Mouse (Mus musculus) CH12.LX (cell line): Measurements from ENCODE around the gene Slc16a5.

Source experiments
- CHD1 ChIP-seq: IDR thresholded peaks from 2 replicates; pipeline ENCODE4 v1.6.1; 2012; ENCODE audit warnings: low read depth, low read length, improper control_type of control experiment, inconsistent platforms
- CTCF ChIP-seq, 2 experiments: IDR thresholded peaks in 1 of 2; conservative IDR thresholded peaks in 1 of 2; 2 replicates each; pipeline ENCODE4 v1.5.1; 2011 to 2012; ENCODE audit warnings: low read depth in 2 of 2, low read length in 2 of 2, improper control_type of control experiment in 1 of 2, inconsistent platforms in 1 of 2, mild to moderate bottlenecking in 1 of 2, moderate library complexity in 1 of 2
- HCFC1 ChIP-seq: IDR thresholded peaks from 2 replicates; pipeline ENCODE4 v1.6.1; 2012; ENCODE audit warnings: low read depth, mild to moderate bottlenecking, inconsistent platforms, low read length, improper control_type of control experiment
- JUND ChIP-seq: conservative IDR thresholded peaks from 2 replicates; pipeline ENCODE4 v1.6.1; 2011; ENCODE audit warnings: low read depth, low read length, improper control_type of control experiment
- MAFK ChIP-seq: IDR thresholded peaks from 2 replicates; pipeline ENCODE4 v1.6.1; 2011; ENCODE audit warnings: low read length, improper control_type of control experiment; ENCODE audit not compliant: insufficient replicate concordance
- MAX ChIP-seq: IDR thresholded peaks from 2 replicates; pipeline ENCODE4 v1.6.1; 2011; ENCODE audit warnings: low read length, improper control_type of control experiment
- MAZ ChIP-seq: IDR thresholded peaks from 2 replicates; pipeline ENCODE4 v1.6.1; 2012; ENCODE audit warnings: low read depth, mild to moderate bottlenecking, inconsistent platforms, low read length, improper control_type of control experiment, moderate library complexity
- MEF2A ChIP-seq: IDR thresholded peaks from 2 replicates; pipeline ENCODE4 v1.6.1; 2014; ENCODE audit warnings: low read depth, mild to moderate bottlenecking, inconsistent platforms, low read length, improper control_type of control experiment, borderline replicate concordance
- POLR2A ChIP-seq: IDR thresholded peaks from 2 replicates; pipeline ENCODE4 v1.6.1; 2011; ENCODE audit warnings: low read depth, mild to moderate bottlenecking, improper control_type of control experiment, low read length

GRCm38 (mm10) chr11:115515021-115515420, 52.7 kb downstream of the Slc16a5 start:
- TF ChIP-seq MAFK = no peak
- no peak for TF ChIP-seq CTCF (conservative IDR thresholded peaks at IDR 0.05 in 1 of 2, IDR thresholded peaks at IDR 0.05 in 1 of 2; ENCODE audit: low read depth in 2 of 2, low read length in 2 of 2)
- TF ChIP-seq JUND = no peak
- no peak for TF ChIP-seq MAX
- TF ChIP-seq POLR2A = no peak
- no peak for TF ChIP-seq HCFC1
- no peak for TF ChIP-seq MEF2A
- no peak for TF ChIP-seq MAZ
- 0 out of 2 replicates have a peak, but pooled peaks have one; percentile 15 for TF ChIP-seq CHD1
